Mouse (Mus musculus) brain, embryonic 18.5 days (tissue): ENCODE data around the gene Cd247.

Experiments used
- DNase-seq: peaks from one replicate; pipeline ENCODE4 v3.0.0-alpha.2; 2012; ENCODE audit warnings: low read depth, low spot score

Cd247 gene

DNA sequence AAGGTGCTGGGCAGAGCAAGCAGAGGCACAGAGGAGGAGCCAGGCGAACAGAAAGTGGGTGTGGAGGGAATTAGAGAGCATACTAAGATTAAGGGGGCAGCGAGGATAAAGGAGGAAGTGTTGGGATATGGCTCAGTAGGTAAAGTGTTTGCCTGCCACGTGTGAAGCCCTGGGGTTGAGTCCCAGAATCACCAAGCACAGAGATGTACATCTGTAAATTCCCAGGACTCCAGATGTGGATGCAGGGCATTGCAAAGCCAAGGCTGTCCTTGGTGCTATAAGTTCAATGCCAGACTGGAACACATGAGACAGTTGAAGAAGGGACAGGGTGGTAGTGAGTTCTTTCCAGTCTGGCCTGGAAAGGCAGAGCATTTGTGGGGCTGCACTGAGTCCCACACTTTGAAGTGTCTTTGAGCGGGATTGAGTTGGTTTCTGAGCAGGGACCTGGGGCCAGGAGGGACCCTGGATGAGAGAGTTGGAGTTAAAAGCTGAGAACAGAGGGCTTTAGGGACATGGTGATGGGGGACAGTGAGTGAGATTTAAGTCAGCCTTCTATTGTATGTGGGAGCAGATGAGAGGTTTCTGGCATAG, 64.7 kb downstream of the Cd247 start:
- DNase-seq, result no peak

DNA sequence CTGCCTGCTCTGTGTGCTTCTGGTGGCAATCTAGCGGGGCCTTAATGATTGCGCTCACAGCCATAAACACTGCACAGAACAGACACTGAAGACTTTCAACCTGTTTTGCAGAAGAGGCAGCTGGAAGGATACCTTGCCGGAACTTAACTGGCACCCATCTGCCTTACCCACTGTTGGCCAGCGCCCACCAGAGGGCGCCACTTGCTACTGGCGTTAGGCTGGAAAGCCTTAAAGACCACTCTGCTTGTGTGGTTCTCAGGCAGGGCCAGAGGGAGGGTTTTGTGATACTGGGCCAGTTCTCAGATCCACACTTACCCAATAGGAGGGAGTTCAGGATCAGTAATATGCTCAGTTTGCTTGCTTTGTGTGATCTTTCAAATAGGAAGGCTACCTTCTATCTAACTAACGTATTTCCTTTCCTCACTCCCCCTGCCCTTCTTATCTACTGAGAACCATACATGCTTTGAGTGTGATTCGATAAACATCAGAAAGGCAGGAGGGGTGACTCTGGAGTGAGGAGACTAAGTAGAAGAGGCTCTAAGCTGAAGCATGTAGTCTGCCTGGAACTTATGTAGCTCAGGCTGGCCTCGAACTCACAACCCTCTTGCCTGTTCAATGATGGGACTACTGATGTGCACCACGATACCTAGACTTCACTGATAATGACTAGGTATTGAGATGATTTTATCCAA, 65.4 kb downstream of the Cd247 start:
- no peak for DNase-seq

DNA sequence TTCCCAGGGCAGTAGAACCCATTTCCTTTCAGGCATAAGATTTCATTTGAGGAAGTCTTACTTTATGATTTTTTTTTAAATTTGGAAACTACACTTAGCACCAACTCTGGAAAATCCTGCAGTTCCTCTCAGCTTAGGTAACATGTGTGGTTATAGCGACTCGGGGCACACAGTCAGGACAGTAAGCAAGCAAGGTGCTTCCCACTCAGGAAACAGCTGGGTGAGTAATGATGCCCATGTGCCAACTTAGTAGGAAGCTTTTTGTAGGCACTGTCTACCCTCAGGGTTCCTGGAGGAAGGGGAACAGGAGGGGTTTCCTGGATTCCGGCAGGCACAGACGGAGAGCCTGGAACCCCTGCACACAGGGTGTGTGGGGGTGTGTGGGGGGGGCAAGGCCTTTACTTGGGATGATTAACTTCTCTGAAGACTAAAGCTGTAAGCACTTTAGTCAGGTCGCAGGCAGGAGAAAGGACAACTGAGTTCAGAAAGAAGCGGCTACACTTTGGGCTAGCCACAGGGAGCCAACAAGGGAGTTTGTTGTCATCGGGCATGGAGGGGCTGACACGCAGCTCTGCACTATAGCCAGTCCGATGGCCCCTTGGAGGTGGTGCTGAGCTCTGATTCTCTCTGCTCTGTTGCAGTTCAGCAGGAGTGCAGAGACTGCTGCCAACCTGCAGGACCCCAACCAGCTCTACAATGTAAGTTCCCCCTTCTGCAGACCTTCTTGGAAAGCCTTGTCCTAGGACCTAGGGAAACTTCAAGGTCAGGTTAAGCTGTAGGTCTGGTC, 67.5 kb downstream of the Cd247 start:
- DNase-seq, result no peak

DNA sequence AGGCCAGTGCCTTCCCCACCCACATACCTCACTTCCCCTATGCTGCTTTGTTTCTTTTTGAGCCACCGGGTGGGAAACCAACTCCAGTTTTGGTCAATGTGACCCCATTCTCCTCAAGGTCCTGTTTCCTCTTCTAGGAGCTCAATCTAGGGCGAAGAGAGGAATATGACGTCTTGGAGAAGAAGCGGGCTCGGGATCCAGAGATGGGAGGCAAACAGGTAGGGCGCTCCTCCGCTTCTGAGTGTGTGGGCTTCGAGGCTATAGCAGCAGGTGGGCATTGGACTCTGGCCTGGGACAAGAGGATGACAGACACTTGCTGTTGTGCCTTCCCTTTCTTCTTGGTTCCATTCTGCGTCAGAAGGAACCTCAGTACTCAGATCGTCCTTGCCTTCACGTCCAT, 68.8 kb downstream of the Cd247 start:
- no peak for DNase-seq

DNA sequence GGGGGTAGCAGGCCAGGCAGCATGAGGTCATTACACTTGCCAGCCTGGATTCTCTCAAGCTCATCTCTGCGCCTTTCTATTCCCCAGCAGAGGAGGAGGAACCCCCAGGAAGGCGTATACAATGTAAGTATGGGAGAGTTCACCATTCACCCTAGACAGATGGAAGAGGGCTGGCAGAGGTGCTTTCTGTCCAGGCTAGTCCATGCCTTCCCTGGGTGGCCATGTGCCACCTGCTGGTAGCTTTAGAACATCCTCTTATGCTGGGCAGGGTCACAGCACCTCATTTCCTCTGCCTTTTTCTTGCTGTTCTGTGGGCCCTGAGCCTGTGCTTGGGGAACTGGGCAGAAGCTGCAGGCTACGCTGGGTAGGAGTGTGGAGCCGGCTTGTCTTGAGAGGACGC, 69.9 kb downstream of the Cd247 start:
- DNase-seq, result no peak

DNA sequence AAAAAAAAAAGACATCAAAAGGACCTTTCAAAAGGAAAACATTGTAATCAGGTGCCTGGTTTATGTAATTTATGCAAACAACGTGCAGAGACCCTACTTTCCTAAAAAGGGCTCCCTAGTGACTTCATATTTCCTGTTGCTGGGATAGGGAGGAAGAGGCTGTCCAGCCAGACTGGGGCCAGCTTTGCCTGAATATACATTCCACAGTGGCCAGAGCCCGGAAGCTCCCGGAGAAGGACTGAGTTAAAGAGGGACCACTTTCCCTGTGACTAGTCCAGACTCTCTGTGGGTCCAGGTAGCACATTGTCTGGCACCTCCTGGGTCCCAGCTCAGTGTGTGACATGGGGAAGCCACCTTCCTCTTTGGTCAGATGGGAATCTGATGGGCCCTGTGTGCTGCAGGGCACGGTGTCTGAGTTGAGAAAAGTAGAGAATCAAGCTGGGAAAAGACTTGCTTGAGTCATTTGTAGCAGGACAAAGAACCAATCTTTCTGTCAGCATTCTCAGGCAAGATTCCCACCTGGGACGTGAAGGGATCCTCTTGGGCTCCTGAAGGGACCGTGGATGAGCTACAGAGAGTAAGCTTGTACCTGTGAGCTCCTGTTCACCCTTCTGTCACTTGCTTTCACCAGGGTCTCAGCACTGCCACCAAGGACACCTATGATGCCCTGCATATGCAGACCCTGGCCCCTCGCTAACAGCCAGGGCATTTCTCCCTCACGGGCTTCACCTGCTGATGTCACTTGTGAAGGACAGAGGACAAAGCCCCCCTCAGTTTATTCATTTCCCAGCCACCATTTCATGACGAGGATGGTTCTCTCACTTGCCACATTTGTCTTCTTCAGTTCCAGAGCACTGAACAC, 72.1 kb downstream of the Cd247 start:
- DNase-seq, result no peak

DNA sequence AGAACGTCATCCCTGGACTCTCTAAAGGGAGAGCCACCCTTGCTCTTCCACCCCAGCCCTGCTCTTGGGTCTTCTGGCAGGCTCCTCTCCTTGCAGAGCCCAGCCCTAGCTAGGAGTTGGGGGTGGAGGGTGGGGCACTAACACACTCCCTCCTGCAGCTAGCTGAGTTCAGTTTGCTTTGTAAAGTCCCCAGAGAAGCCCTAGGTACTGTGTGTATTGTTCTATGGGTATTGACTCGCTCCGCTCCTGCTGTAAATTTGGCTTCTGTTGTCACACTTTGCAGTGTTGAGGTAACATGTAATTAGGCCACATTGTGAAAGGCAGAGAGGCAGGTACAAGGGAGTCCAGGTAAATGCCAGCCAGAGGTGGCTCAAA, 72.7 kb downstream of the Cd247 start:
- no peak for DNase-seq

DNA sequence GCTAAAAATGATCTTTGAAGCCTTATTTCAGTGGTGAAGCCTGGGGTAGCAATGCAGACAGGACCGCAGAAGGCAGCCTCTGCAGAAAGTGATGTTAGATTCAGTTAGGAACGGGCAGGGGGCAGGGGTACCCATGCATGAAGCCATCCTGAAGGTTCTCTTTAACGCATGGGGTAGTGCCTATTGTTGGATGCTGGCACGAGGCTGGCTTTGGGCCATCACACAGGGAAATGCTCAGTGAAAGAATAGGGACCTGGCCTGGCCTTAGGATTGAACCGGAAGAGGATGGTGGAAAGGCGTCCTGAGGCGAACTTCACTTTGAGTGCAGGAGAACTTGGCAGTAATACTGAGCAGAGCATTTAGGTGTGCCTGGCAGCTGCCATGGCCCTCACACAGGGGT, 73.6 kb downstream of the Cd247 start:
- DNase-seq, result no peak

DNA sequence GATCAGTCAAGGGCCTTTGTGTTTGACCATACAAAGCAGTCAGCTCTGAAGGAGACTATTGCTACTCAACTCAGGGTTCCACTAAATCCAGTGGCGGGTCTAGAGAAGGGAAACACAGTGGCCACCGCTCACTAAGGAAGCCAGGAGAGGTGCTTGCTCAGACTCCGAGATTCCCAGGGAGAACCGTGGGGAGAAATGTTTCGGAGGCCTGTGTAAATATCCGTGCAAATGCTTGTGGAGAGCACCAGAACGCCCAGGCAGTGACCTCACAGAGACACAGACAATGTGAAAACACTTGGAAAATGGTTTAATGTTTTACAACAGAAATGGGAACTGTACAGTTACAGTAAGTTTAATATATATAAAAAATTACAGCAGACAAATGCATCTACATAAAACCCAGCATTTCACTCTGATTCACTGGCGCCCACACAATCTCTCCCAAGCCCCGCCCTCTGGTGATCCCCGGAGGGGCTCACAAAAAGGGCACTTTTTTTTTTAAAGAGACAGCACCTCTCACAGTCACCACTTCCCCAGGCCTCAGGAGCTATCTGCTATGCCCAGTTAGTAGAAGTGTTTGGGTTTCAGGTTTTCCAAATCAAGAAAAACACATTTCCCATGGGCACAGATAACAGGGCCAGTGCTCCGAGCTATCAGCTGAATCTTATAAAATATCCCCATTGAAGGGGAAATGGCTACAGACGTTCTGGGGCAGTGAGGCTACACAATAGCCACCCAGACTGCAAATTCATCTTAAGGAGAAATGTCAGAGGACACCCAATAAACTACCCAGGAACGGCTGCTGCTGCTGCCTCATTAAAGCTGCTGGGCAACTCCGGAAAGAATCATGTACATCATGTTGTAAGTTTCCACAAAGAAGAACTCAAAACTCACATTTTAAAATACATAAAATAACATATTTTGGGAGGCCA, 76.6 kb downstream of the Cd247 start:
- no peak for DNase-seq

DNA sequence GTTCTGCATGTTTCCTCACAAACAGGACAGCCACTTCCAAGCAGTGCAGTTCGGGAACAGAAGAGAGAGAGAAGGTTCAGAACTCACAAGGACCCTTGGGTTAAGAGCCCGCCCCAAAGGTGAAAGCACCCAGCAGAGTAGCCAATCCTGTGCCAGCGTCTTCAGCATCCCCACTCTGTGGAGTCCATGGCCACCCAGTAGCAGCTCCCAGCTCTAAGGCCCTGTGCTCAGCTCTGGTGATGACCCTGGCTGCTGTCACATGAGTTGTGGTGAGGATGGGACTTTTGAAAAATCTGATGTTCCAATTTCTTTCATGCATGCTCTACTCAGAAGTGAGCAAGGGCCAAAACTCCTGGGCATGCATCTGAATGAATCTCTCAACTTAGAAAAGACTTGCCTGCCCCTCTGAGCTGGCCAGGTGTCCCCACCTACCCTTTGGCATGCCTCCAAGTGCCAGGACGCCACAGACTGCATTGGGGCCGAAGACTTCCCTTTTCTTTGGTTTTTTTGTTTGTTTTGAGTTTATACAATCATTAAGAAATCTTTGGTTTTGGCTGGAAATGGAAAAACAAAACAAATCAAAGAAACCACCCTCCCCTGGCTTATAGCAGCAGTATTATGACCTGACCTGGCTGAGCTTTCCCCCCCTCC, 78.3 kb downstream of the Cd247 start:
- no peak for DNase-seq

DNA sequence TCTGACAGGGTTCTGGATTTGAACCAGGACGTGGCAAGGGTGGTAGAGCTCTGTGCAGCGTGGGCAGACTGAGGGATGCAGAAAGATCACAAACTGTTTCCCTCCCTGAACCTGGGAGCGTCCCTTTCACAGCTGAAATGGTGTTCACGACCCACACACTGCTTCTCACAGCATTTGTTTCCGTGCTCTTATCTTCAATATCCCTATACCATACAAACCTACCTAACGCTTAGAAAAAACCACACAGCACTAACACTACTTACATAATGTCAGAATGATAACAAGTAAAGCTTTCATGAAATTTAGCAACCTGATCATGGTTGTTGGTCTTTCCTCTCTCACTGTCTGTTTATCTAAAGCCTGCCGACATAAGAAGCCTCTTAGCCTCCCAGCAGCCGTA, 80.2 kb downstream of the Cd247 start:
- DNase-seq, result no peak

DNA sequence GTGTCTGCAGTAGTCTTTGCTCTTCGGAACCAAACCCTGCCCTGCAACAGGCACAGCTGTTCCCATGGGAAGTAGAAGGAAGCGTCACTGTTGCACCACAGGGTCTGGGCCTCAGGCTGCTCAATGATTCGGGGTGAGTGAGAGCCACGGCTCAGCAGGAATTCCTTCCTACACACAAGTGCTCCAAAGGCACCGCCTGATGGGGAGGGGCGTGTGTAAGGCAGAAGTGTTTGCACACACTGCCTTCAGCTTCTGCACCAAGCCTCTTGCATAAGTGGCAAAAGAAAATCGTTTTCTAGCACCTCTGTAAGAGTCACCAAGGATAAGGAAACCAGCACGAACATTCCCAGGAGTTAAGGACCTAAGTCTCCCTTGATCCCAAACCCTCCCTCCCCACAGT, 86.2 kb downstream of the Cd247 start:
- no peak for DNase-seq

DNA sequence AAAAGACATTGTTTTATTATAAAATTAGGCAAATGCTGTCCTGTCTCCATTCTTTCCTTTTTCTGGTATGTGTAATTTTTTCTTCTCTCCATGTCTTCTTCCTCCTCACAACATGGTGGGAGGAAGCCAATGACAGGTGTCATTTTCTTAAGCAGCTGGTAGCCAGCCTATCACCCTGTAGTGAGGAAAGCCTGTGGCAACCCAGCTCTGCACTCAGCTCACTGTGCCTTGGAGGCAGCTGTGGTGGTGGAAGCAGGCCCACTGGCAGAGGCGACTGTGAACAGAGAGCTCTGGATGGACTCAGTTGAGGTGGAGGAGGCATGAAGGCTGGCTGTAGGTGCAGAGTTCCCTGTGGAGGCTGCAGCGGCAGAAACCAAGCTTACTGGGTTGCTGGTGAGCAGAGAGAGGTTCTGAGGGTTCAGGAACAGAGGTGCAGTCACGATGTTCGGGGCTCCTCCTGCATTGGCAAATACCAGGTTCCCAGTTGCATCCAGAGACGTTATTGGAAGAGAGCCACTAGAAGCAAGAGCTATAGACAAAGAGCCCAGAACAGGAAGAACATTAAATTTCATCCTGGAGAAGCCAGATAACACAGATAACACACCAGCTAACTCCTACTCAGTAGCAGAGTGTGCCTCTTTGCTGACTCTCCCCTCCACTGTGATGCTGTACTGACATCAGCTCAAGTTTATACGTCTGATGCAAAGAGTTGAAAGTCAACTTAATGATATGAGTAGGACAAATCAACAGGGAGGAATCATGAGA, 87.2 kb downstream of the Cd247 start:
- DNase-seq, result no peak

DNA sequence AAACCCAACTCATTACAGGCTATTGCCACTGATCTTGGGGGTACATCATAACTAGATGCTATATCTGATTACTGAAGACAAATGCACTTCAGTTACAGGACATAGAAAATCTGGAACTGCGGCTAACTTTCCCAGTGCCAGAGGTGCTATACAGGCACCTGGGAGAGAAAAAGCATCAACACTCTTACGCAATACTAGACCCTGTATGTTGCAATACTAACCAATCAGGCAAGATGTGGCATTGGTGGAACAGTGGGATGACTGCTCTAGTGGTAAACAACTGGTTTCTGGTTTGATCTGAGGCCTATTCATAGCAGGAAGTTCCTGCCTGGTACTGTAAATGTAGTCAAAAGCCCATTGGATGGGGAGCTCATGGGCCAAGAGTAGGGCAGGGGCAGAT, 90.3 kb downstream of the Cd247 start:
- DNase-seq, result no peak

DNA sequence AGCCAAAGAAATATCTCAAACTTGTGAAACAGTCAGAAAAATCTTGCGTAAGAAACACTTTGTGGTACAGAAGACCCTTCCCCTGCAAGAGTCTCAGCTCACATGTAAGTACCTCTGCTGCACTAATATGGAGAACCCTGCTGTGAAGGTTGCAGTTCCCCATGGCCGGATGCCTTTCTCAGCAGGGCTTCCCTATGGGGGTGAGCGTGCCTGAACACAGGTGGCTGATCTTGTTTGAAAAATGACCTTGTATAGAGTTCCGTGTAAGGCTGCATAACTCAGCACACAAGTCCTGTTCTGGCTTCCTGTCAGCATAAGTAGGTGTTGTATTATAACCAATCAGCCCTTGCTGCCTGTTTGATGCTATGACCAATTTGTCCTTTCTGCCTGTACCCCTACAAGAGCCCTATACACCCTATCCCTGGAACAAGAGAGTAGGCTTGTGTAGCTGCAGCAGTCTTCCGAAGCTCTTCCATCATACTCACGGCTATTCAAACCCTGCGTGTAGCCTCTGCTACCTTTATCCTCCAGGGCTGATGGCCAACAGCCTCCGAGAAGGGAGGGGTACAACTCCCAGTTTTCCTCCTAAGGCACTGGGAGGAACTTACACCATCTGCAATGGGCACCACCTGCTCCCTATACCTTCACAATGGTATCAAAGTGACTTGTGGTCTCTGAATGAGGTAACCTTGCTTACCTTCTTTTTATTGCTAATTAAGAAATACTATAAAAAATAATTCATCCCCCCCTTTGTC, 93.8 kb downstream of the Cd247 start:
- no peak for DNase-seq

DNA sequence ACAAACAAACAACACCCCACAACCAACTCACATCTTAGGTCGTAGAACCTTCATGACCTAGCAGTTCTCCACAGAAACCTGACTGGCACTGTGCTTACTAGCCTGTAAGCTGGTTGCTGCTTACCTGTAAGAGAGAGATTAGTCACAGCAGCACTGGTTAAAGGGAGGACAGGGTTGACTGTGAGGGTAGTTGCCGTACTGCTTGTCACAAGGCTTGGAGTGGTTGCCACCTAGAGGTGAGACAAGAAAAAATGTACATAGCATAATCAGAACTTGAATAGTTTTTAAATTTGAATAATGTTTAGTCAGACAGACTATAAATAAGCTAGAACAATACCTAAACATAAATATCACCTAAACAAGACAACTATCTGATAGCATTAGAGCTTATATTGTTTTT, 103.2 kb downstream of the Cd247 start:
- no peak for DNase-seq

DNA sequence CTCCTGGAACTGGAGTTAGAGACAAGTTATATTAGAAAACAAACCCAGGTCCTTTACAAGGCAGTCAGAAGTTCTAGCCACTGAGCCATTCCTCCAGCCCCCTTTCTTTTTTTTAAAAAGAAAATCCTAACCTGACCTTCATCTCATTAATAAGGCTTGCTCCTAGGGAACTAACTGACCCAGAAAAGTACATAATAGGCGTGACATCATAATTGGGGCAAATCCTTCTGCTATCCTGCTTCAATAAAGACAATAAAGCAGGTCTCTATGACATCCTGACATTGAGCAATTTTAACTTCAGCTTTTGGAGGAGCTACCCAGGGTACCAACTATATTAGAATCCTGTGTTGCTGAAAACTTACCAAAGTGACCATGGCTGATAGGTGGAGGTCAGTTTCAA, 115.1 kb downstream of the Cd247 start:
- no peak for DNase-seq

DNA sequence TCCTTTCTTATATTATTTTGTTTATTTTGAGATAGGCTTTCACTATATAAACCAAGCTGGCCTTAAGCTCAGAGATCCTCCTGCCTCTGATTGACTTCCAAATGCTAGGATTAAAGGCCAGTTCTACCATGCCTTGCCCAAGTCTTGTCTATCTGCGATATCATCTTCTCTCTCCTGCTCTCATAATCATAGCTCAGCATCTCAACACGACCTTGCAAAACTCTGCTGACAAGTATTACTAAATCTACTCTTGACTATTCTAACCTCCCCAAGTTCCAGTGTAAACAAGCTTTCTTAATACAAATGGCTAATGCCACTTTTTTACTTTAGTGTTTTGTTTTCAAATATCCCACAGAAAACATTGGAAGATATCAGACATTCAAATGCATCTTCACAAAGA, 119.7 kb downstream of the Cd247 start:
- no peak for DNase-seq

DNA sequence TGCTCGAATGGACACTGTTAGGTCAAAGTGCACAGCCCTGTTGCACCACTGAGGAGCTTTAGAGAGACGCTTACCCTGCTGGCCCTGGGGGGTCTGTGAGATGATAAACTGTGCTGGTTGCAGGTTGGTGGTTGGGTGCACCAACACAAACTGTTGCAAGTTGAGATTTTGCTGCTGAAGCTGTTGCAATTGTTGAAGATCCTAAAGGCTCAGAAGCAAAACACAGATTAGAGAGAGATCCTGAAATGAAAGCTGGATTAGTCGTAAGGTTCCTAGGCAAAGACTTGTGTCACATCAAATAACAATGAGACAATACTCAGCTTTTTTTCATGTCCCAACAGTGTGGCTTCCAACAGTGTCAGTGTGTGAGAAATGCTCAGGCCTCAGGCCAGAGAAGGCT, 120.3 kb downstream of the Cd247 start:
- DNase-seq, result no peak
